Mouse (Mus musculus): Measurements from ENCODE around the gene Fam25c.

DNA sequence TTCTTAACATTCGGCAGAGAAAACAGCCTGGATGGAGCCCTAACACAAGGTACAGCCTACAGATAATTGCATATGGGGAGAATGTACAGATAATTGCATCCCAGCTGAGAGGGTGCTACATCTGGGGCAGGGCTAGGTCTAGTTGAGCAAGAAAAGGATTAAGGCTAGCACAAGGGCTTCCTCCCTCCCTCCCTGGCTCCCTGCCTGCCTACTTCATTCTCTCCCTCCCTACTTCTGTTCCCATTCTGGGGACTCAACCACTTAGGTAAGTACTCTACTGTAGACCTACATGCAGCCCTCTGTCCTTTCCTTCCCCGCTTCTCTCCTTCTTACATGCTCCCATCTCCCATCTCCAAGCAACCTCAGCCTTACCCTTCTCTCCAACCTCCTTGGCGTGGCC, 1.9 kb downstream of the Fam25c start:
- no peak for TF ChIP-seq POLR2A (IDR thresholded peaks at IDR 0.05; ENCODE audit: low read depth, low read length)
- TF ChIP-seq CTCF (conservative IDR thresholded peaks at IDR 0.05 in 1 of 2, IDR thresholded peaks at IDR 0.05 in 1 of 2; ENCODE audit: low read depth in 2 of 2, low read length in 2 of 2): no peak
- TF ChIP-seq MXI1 (IDR thresholded peaks at IDR 0.05; ENCODE audit: low read depth, low read length): no peak
- no peak for TF ChIP-seq ELF1 (IDR thresholded peaks at IDR 0.05; ENCODE audit: low read depth, low read length)
- TF ChIP-seq EP300 (IDR thresholded peaks at IDR 0.05; ENCODE audit: low read length): no peak
- no peak for TF ChIP-seq CHD1 (IDR thresholded peaks at IDR 0.05; ENCODE audit: low read depth, low read length)
- no peak for TF ChIP-seq CHD2 (IDR thresholded peaks at IDR 0.05; ENCODE audit: low read length)
- TF ChIP-seq TCF12 (IDR thresholded peaks at IDR 0.05; ENCODE audit: low read depth, low read length): no peak
- TF ChIP-seq GABPA (IDR thresholded peaks at IDR 0.05; ENCODE audit: insufficient replicate concordance, low read depth, low read length): no peak
- no peak for TF ChIP-seq USF2 (conservative IDR thresholded peaks at IDR 0.05; ENCODE audit: low read depth, low read length)
- no peak for TF ChIP-seq NRF1 (IDR thresholded peaks at IDR 0.05; ENCODE audit: low read depth, low read length)
- TF ChIP-seq RAD21 (IDR thresholded peaks at IDR 0.05; ENCODE audit: low read depth, low read length): no peak
- no peak for TF ChIP-seq MAX (IDR thresholded peaks at IDR 0.05; ENCODE audit: low read length)
